Mouse (Mus musculus): ENCODE measurements around the gene St8sia1. TPM values are rescaled to one million over a fixed set of nuclear protein-coding genes. Genes with fewer than 3 reads are reported as not detected.

The St8sia1 gene
- polyA plus RNA-seq, 1 experiment from 2014 or later = 8.1 TPM

DNA sequence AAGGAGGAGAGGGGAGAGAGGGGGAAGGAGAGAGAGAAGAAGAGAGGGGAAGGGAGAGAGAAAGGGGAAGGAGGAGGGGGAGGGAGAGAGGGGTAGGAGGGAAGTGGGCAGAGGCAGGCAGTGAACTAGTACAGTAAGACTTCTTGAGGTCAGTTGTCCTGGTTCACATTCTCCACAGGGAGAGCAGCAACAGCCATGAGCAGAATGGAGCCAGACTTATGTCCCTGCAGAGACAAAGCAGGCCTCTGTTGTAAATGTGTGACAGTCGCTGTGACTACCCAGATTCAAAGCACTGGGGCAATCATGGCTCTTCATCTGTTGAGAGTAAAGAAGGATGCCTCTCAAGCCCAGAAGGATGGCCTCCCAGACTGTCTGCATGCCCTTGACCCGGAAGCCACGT is 132.5 kb downstream of the St8sia1 start:
- DNase-seq (ENCODE audit: low spot score) = no peak

DNA sequence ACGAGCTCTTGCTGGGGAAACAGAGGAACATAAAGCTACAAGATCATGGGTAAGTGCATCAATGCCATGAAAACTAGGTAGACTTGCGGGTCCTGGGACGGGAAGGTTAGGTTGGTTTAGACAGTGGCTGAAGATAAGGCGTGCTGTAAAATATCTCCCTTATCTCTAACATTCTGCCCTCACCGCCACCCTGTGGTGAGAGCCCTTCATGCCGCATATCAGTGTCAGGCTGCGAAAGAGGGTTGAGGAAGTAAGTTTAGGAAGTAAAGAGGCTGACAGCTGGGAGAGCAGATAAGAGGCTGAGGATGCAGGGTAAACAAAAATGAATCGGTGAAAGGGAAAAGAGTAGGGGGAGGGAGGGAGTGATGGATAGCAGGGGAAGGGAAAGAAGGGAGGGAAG is 133.0 kb downstream of the St8sia1 start:
- peak; percentile 67 for DNase-seq (ENCODE audit: low spot score)

DNA sequence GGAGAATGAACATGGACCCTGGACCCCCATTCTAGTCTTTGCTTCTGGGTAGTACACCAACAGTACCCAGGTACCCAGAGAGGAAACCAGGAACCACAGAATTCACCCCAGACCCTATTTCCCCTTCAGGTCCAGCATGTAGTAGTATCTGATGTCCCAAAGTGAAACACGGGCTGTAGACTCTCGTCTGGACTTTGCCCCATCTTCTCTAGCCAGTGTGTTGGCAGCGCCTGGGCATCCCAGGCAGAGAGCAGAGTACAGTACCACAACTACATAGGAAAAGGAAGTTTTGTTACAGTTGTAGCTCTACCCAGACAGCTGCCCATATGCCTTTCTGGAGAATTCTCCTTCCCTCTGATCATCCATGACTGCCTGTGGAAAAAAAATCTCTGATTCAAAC is 134.0 kb downstream of the St8sia1 start:
- no peak for DNase-seq (ENCODE audit: low spot score)

DNA sequence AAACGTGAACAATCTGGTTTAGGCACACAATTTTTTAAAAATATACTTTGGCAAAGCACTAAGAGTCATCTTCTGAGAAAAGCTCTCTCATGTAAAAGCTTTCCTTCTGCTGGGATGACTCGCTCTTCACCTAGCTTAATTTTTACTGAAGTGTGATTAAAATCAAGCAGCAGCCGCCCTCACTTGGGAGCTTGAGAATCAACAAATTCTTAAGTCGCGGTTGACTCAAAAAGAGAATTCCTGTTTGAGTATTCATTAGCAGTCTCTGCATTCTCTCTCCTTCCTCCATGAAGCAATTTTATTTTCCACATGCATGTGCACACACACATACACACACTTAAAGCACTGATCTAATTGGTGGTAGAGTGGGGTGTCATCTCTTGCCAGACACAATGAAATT is 138.8 kb downstream of the St8sia1 start:
- DNase-seq (ENCODE audit: low spot score) = no peak

DNA sequence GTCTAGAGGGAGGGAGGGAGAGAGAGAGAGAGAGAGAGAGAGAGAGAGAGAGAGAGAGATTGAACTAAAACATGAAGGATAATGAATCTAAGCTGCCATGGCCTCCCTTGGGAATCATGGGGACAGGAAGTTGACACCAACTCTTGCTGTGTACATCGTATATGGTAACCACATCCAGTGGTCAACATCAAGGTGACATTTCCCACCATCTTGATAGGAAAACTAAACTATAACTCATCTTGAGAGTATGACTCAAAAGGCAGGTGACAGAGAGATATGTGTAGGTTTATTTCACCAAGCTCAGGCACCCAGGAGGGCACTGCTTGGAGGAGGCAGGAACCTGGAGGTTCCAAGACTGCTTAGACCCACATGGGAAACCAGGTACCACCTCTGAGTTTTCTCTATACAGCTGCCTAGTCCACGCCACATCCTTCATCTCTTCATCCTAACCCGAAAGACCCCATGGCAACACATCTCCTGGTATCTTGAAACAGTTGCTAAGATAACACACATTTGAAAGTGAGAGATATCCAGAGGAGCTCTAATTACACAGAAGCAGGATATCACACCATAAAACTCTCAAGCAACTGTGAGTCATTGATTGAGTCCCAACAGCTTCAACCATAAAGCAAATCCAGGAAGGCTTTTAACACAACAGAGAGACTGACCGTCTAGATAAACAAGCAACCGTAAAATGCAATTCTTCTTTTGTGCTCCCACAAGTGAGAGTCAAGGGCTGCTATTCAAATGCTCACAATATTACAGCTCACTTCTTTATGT is 141.1 kb downstream of the St8sia1 start:
- DNase-seq (ENCODE audit: low spot score) = no peak

DNA sequence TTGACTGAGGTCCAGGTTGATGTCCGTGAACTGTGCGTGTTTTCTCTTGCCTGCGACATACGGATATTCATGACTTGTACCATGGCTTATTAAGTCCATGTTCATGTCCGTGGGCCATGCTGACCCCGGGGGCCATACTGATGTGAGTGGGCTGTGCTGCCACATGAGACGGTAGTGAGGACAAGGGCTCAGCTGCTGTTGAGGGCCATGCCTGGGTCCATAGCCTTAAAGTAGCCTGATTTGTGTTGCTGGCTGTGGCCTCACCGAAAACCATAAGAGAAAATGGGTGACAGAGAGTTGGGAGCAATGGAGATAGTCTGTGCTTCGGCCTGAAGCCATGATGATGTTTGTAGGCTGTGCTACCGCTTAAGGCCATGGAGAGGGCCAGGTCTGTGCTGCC is 145.9 kb downstream of the St8sia1 start:
- DNase-seq (ENCODE audit: low spot score) = no peak

DNA sequence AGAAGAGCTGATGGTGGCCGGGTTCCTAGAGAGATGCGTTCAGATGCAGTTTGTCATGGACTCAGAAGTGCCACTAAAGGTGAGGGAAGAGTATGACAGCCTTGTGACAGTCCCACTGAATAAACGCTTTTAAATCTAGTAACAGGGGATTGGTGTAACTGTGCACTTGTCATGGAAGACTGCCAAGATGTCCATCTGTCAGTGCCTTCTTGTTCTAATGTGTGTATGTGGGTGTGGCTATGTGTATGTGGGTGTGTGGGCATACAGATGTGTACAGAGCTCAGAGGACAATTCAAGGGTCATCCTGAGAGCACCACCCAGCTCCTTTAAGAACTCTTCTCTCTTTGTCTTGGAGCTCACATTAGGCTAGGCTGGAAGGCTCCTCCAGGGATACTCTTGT is 148.7 kb downstream of the St8sia1 start:
- DNase-seq (ENCODE audit: low spot score) = no peak

DNA sequence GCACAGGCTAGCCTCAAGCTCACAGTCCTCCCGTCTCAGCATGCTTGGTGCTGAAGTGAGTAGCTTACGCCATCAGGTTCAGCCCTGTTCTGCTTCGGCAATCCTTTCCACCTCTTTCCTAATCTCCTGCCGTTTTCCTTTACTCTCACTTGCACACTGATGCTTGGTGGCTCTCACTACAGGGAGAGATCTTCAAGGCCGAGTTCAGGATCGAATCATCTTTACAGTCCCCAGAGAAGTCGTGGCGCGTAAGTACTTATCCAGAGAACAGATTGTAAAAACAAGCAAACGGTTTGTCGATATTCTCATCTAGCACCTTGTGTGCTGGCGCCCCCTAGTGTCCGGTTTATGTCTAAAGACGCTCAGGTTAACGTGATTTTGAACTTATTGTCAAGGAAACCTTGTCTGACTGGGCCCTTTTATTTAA is 149.7 kb downstream of the St8sia1 start:
- peak; percentile 91 for DNase-seq (ENCODE audit: low spot score)

DNA sequence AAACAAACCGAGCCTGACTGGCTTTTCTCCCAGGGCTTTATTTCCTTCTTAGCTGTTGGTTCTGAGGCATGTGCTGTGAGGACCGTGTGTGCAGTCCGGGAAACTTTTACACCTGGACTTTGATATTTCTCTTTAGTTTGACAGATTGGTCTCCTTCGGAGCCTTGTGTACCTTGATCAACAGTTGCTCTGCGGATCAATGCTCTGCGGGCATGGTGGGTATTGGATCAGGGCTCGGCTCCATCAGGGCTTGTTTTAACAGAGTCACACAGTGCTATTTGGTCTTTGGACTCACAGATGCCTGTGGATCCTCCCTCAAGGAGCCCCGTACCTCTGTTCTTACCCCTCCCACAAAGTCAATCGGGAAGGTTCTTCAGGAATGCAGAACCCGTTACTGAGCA is 150.2 kb downstream of the St8sia1 start:
- no peak for DNase-seq (ENCODE audit: low spot score)

DNA sequence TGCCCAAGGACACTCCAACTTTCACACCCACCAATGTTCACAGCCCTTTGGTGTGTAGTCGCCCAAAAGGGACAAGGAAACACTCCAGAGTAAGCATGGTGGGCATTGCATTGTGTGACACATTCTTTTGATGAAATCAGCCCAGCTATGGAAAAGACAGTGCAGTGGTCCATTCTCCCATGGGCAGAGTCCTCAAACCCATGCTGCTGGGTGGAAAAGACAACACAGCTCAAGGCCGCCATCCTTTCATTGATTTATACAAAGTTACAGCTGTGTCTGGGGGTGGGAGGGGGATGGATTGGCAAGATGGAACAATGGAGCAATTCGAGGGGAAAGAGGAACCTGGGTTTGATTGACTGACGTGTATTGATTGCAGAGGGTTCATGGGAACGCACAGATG is 151.3 kb downstream of the St8sia1 start:
- DNase-seq (ENCODE audit: low spot score) = no peak

DNA sequence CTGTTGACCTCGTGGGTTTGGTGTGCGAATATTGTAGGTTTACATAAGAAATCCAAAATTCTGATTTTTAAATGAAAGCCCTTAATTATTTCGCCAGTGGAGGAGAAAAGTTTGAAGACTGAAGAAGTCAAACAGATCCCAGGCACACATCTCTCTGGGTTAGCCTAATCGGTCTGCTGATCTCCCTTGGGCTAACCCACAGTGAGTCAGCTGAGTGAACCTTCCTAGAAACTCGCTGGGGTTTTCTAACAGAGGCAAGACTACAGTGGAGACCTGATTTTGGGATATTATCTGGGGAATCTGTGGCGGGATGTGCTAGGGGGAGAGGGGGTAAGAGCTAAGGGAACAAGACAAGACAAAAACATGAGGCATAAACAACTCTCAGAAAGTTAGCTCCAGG is 154.0 kb downstream of the St8sia1 start:
- no peak for DNase-seq (ENCODE audit: low spot score)

DNA sequence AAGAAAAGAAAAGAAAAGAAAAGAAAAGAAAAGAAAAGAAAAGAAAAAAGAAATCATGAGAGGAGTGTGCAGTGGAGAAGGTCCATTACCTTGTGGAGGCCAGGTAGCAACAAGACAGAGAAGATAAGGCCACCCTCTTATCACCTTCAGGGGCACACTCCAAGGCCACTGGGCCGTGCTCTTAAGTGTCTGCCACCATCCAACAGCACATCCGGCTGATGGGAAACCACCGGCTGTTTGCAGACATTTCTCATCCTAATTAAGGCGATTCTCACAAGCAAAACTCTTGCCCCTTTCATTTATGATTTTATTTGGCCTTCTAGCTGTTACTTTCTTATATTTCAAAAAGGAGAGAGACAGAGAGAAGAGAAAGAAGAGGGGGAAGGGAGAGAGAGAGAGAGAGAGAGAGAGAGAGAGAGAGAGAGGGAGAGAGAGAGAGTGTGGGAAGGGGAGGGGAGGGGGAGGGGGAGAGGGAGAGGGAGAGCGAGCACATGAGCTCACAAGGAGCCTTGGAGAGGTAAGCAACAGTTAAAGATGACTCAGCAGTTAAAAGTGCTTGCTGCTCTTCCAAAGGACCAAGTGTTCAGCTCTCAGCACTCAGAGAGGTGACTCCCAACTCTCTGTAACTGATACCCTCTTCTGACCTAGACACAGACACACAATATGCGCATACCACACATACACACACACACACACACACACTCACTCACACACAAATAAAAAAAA is 154.7 kb downstream of the St8sia1 start:
- no peak for DNase-seq (ENCODE audit: low spot score)

DNA sequence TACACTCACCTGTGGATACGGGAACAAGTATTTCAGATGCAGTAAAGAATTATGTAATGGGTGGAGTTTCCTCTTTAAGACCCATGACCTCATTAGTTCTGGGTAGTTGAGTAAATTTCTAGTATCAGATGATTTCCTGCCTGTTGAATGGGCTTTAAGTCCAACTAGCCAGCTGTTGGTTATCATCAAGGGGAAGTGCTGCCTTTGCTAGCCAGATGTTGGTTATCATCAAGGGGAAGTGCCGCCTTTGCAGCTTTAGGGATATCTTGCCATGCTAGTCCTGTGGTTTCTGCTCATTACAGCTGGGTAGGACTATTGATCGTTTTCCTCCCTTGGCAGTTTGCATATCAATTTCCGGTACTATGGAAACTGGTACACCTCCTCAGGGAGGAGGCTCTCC is 157.9 kb downstream of the St8sia1 start:
- DNase-seq (ENCODE audit: low spot score) = no peak

DNA sequence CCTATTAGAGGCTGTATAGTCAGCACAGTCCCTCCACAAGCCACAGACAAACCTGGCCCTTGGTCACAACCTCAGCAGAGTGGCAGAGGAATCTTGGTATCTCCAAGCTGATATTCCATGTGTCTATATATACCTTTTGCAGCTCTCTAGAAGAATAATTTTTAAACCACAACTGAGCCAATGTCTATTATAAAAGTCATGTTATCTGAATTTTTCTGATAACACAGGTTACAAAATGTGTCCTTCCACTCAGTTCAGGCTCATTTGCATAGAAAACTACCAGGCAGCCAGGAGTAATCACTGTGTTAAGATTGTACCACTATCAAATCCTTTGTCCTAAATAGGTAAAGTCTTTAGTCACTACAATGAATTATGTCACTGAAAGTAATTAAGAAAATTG is 159.8 kb downstream of the St8sia1 start, which contains the start of gene Sult6b2:
Gene Sult6b2, minus strand, starts transcription at position 101 of the 400 bp plus-strand sequence.
- DNase-seq (ENCODE audit: low spot score) = no peak

DNA sequence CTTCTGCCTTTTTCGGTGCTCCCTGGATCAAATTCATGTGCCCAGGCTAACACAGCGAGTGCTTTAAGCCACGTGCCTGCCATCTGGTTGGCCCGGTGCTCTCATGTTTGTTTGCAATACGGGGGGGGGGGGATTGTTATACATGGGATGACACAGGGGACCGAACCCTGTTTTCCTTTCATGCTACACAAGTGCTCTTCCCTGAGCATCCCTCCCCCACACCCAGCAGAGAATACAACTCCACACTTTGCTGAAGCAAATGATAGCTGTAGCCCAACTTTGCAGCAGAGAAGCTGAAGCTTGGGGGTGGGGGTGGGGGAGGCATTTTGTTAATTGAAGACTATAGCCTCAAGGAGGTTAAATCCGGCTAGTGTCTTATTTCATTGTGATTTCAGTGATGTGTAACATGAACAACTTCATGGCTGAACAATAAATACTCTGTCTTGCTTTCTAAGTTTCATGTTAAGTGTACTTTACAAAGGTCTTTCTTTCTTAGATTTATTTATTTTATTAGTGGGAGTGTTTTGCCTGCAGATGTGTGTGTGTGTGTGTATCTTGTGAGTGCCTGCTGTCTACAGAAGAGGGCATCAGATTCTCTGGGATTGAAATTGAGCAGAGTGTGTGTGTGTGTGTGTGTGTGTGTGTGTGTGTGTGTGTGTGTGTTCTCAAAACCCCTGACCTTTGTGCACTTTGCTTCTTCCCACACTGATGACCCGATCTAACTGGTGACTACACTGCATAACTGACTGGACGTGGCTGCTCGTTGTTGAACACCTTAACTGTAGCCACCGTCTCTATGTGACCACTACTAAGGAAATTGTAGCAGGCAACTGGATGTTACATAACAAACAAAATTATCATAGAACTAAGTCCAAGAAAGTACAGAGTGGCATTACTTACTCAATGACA is 161.4 kb downstream of the St8sia1 start:
- DNase-seq (ENCODE audit: low spot score) = no peak

DNA sequence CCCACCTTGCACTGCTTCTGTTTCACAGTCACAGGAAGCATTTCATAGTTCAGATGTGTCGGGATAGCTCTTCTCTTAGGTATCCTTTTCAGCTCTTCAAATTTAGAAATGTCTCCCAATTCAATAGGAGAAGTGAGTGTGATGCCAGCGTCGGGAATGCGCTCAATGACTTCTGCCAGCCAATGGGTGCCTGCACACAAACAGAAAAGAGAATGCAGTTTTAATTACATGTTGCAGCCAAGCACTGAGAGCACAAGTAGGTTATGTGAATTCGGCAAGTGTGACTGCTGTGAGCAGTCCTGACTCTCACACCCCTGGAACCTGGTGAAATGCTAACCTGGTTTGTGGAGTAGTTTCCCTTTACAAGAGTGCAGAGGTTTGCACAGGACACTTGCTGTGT is 162.6 kb downstream of the St8sia1 start:
- DNase-seq (ENCODE audit: low spot score) = no peak

DNA sequence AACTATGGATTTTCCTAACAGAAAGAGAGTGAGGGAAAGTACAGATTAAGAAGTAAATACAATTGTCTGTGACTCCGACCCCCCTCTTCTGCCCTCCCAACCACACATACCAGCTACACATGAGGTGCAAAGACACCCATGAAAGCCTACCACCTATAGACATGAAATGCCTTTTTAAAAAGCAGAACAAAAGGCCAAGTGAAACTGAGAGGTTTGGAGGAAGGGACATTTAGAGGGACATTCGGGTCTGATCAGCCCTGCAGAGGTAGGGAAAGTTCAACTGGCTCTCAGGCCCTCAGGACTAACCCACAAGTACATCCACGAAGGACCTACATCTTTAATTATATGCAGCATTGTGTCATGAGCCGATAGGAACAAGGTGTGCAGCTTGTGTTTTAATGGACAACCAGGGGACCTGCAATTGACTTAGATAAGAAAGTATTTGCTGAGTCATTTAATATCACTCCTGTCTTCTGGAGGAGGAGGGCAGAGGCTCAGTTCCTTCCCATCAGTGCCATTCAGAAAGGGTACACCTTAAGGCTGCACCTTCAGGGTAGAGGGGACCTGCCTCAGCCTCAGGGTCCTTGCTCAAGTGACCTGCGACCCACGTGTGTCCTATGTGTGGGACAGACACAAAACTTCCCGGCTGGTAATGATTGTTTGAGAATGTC is 164.4 kb downstream of the St8sia1 start:
- no peak for DNase-seq (ENCODE audit: low spot score)

DNA sequence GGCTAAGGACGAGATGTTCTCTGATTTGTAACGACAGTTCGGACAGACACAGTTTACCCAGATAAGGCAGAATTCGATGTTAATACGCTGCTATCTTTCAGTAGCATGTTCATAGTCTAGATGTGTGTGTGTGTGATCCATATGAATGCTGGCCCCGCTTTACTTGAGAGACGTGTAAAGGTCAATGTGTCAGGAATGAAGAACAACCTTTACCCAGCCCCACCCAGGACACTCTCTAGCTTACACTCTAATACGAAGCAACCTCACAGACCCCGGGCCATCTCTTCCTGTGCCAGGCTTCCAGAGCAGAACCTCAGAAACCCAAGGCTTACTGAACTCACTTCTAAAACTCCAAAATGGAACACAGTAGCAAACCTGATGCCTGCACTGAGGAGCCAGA is 165.4 kb downstream of the St8sia1 start:
- DNase-seq (ENCODE audit: low spot score) = no peak

DNA sequence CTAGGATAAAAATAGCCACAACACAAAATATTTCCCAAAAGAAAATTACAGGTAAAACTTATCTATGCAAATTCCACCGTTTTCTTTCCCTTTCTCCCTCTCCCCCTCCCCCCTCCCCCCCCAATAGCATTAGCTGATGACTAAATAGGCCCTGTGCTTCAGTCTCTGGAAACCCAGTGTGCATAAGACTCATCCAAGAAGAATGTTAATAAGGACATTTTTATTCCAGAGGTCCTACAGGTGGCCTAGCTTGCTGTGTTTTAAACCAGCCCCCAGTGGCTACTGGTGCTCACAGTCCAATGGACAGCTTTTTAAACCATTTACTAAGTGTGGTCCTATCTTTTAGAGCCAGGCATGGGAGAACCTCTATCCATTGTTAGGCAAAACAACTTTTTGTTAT is 166.3 kb downstream of the St8sia1 start:
- DNase-seq (ENCODE audit: low spot score) = no peak

DNA sequence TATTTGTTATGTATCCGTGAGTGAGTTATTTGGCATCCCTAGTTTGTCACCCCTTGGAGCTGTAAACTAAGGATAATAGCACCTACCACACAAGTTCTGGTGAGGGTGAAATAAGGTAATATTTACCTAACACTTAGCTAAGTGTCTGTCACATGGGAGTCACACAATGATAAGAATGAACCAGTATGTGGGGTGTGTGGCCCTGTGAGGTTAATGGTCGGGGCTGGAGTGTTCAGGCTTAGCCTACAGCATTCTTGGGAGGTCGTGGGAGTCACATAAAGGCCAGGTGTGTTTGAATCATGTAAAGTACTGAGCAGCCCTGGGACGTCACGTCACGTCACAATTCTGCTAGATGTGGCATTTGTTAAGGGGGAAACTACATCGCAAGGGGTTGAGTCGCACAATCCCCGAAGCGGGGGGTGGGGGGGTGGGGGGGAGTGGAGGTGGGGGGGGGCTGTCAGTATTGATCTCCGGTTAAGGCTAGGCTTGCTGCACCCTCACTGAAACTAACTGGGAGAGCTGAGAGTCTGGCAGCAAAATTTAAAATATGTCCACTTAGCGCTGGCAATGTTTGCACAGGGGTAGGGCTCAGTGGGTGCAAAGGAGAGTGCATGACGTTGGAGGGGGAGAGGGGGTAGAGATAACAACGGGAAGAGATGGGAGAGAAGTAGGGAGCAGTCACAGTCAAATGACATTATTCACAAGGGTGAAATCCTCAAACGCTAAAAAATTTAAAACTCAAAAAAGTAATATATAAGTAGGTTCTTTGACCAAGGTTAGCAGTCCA is 168.4 kb downstream of the St8sia1 start:
- DNase-seq (ENCODE audit: low spot score) = no peak

Measured in thymus, postnatal 0 days (tissue).